Mouse (Mus musculus): ENCODE results near the gene S1pr4. TPM values are rescaled to one million over a fixed set of nuclear protein-coding genes. Genes with fewer than 3 reads are reported as not detected.

The S1pr4 gene
- total and polyA plus RNA-seq, 3 experiments: 0.81 to 3.1 (median 1.1) TPM

- no peaks in the 10 kb centered on the region for H3K4me1 ChIP-seq (ENCODE audit: control insufficient read depth, insufficient read depth, low read length)
- no peak for TF ChIP-seq CTCF (IDR thresholded peaks at IDR 0.05)
- no peak for TF ChIP-seq EP300 (IDR thresholded peaks at IDR 0.05; ENCODE audit: insufficient read depth, low read depth, low read length)
- TF ChIP-seq POLR2A (IDR thresholded peaks at IDR 0.05; ENCODE audit: insufficient read depth, low read depth, low read length): no peak
- no peaks in the 10 kb centered on the region for H3K36me3 ChIP-seq (ENCODE audit: control insufficient read depth, insufficient read depth, low read length)
- H3K4me3 ChIP-seq: no peak overlapping the region
- DNase-seq: no peak
- no peaks in the 10 kb centered on the region for H3K79me2 ChIP-seq (replicated peaks; ENCODE audit: control insufficient read depth, insufficient read depth, low read length)
- no peak overlapping the region for H3K9ac ChIP-seq (ENCODE audit: low read depth, low read length)
- WGBS: 73% methylated on average over 21 of the region's 21 CpGs
- no peak overlapping the region for H3K27ac ChIP-seq
- H3K27me3 ChIP-seq (ENCODE audit: control insufficient read depth, insufficient read depth, low read length): peaks cover 9% of the 10 kb centered on the region
- intact Hi-C loops (cut with DNase I): no loop called here
Measured at GRCm38 (mm10) chr10:81459399-81459798, 40.5 kb downstream of the S1pr4 start.

- 73% methylated on average over 6 of the region's 6 CpGs for WGBS
- Histone ChIP-seq H3K27me3 (ENCODE audit: control insufficient read depth, insufficient read depth, low read length) (peaks cover 6% of the 10 kb centered on the region; the same call in 1 of the 2 replicates), H3K4me1 (ENCODE audit: control insufficient read depth, insufficient read depth, low read length) (no peaks in the 10 kb centered on the region), H3K9ac (ENCODE audit: low read depth, low read length) (no peak overlapping the region), H3K27ac (no peak overlapping the region), H3K36me3 (ENCODE audit: control insufficient read depth, insufficient read depth, low read length) (no peaks in the 10 kb centered on the region), H3K79me2 (replicated peaks; ENCODE audit: control insufficient read depth, insufficient read depth, low read length) (no peaks in the 10 kb centered on the region), H3K4me3 (no peak overlapping the region)
- no peak for DNase-seq
- intact Hi-C loops (cut with DNase I): no loop called here
- TF ChIP-seq EP300 (IDR thresholded peaks at IDR 0.05; ENCODE audit: insufficient read depth, low read depth, low read length) (no peak), POLR2A (IDR thresholded peaks at IDR 0.05; ENCODE audit: insufficient read depth, low read depth, low read length) (no peak), CTCF (IDR thresholded peaks at IDR 0.05) (no peak)
Measured at GRCm38 (mm10) chr10:81458267-81458666, 41.7 kb downstream of the S1pr4 start.

GRCm38 (mm10) chr10:81457624-81458023, 42.3 kb downstream of the S1pr4 start:
- DNase-seq: no peak
- WGBS: 85% methylated on average over 8 of the region's 8 CpGs
- peaks cover 11% of the 10 kb centered on the region; the same call in 1 of the 2 replicates for H3K27me3 ChIP-seq (ENCODE audit: control insufficient read depth, insufficient read depth, low read length)
- no peaks in the 10 kb centered on the region for H3K36me3 ChIP-seq (ENCODE audit: control insufficient read depth, insufficient read depth, low read length)
- H3K4me1 ChIP-seq (ENCODE audit: control insufficient read depth, insufficient read depth, low read length): no peaks in the 10 kb centered on the region
- H3K27ac ChIP-seq: no peak overlapping the region
- H3K79me2 ChIP-seq (replicated peaks; ENCODE audit: control insufficient read depth, insufficient read depth, low read length): no peaks in the 10 kb centered on the region
- no peak overlapping the region for H3K9ac ChIP-seq (ENCODE audit: low read depth, low read length)
- no peak for TF ChIP-seq EP300 (IDR thresholded peaks at IDR 0.05; ENCODE audit: insufficient read depth, low read depth, low read length)
- TF ChIP-seq CTCF (IDR thresholded peaks at IDR 0.05): no peak
- no peak for TF ChIP-seq POLR2A (IDR thresholded peaks at IDR 0.05; ENCODE audit: insufficient read depth, low read depth, low read length)
- H3K4me3 ChIP-seq: no peak overlapping the region
- intact Hi-C loops (cut with DNase I): no loop called here

GRCm38 (mm10) chr10:81456983-81457563, 42.9 kb downstream of the S1pr4 start:
- H3K4me1 ChIP-seq (ENCODE audit: control insufficient read depth, insufficient read depth, low read length): no peaks in the 10 kb centered on the region
- peaks cover 16% of the 10 kb centered on the region for H3K27me3 ChIP-seq (ENCODE audit: control insufficient read depth, insufficient read depth, low read length)
- 33% methylated on average over 9 of the region's 12 CpGs for WGBS
- no peak overlapping the region for H3K4me3 ChIP-seq
- H3K79me2 ChIP-seq (replicated peaks; ENCODE audit: control insufficient read depth, insufficient read depth, low read length): no peaks in the 10 kb centered on the region
- no peak overlapping the region for H3K27ac ChIP-seq
- no peaks in the 10 kb centered on the region for H3K36me3 ChIP-seq (ENCODE audit: control insufficient read depth, insufficient read depth, low read length)
- TF ChIP-seq POLR2A (IDR thresholded peaks at IDR 0.05; ENCODE audit: insufficient read depth, low read depth, low read length) (no peak), EP300 (IDR thresholded peaks at IDR 0.05; ENCODE audit: insufficient read depth, low read depth, low read length) (no peak), CTCF (IDR thresholded peaks at IDR 0.05) (no peak)
- no peak overlapping the region for H3K9ac ChIP-seq (ENCODE audit: low read depth, low read length)
- DNase-seq: no peak
- intact Hi-C loops (cut with DNase I): no loop called here

- intact Hi-C loops (cut with DNase I): no loop called here
- no peak for TF ChIP-seq EP300 (IDR thresholded peaks at IDR 0.05; ENCODE audit: insufficient read depth, low read depth, low read length)
- no peak for TF ChIP-seq CTCF (IDR thresholded peaks at IDR 0.05)
- TF ChIP-seq POLR2A (IDR thresholded peaks at IDR 0.05; ENCODE audit: insufficient read depth, low read depth, low read length): no peak
- DNase-seq: no peak
- Histone ChIP-seq H3K27me3 (ENCODE audit: control insufficient read depth, insufficient read depth, low read length) (peaks cover 17% of the 10 kb centered on the region), H3K27ac (no peak within 1 kb of the TSS), H3K9ac (ENCODE audit: low read depth, low read length) (no peak within 1 kb of the TSS), H3K79me2 (replicated peaks; ENCODE audit: control insufficient read depth, insufficient read depth, low read length) (no peaks in the 10 kb centered on the region), H3K36me3 (ENCODE audit: control insufficient read depth, insufficient read depth, low read length) (no peaks in the 10 kb centered on the region), H3K4me3 (no peak within 1 kb of the TSS), H3K4me1 (ENCODE audit: control insufficient read depth, insufficient read depth, low read length) (no peaks in the 10 kb centered on the region)
- 58% methylated on average over 28 of the region's 28 CpGs for WGBS
Measured at GRCm38 (mm10) chr10:81455181-81455895, 44.6 kb downstream of the S1pr4 start, which contains the start of gene Nfic. Gene Nfic (minus strand): TSS chr10:81455635.

GRCm38 (mm10) chr10:81454106-81454505, 45.8 kb downstream of the S1pr4 start:
- Histone ChIP-seq H3K36me3 (ENCODE audit: control insufficient read depth, insufficient read depth, low read length) (no peaks in the 10 kb centered on the region), H3K27ac (no peak overlapping the region), H3K4me3 (no peak overlapping the region), H3K79me2 (replicated peaks; ENCODE audit: control insufficient read depth, insufficient read depth, low read length) (no peaks in the 10 kb centered on the region), H3K27me3 (ENCODE audit: control insufficient read depth, insufficient read depth, low read length) (peaks cover 17% of the 10 kb centered on the region), H3K9ac (ENCODE audit: low read depth, low read length) (no peak overlapping the region), H3K4me1 (ENCODE audit: control insufficient read depth, insufficient read depth, low read length) (no peaks in the 10 kb centered on the region)
- WGBS: 61% methylated on average over 2 of the region's 2 CpGs
- TF ChIP-seq CTCF (IDR thresholded peaks at IDR 0.05): no peak
- no peak for TF ChIP-seq POLR2A (IDR thresholded peaks at IDR 0.05; ENCODE audit: insufficient read depth, low read depth, low read length)
- TF ChIP-seq EP300 (IDR thresholded peaks at IDR 0.05; ENCODE audit: insufficient read depth, low read depth, low read length): no peak
- DNase-seq: no peak
- intact Hi-C loops (cut with DNase I): loop anchor here (5.0 kb wide), 1 partner anchor 167 kb away; no protein-coding TSS in a partner anchor
